Mouse (Mus musculus): ENCODE measurements around the gene Smarcc1. TPM values are rescaled to one million over a fixed set of nuclear protein-coding genes. Genes with fewer than 3 reads are reported as not detected.
"Not testable (repeated sequence)": the region's sequence is repeated elsewhere in the genome, so short reads cannot be mapped to it uniquely, and the experiment has no call there.

Gene Smarcc1
- 26.4 and 29.2 TPM in 2 replicates for polyA plus RNA-seq (2015; fragmentation: Nextera tagmentation; extraction: Ambion mirVana)

DNA sequence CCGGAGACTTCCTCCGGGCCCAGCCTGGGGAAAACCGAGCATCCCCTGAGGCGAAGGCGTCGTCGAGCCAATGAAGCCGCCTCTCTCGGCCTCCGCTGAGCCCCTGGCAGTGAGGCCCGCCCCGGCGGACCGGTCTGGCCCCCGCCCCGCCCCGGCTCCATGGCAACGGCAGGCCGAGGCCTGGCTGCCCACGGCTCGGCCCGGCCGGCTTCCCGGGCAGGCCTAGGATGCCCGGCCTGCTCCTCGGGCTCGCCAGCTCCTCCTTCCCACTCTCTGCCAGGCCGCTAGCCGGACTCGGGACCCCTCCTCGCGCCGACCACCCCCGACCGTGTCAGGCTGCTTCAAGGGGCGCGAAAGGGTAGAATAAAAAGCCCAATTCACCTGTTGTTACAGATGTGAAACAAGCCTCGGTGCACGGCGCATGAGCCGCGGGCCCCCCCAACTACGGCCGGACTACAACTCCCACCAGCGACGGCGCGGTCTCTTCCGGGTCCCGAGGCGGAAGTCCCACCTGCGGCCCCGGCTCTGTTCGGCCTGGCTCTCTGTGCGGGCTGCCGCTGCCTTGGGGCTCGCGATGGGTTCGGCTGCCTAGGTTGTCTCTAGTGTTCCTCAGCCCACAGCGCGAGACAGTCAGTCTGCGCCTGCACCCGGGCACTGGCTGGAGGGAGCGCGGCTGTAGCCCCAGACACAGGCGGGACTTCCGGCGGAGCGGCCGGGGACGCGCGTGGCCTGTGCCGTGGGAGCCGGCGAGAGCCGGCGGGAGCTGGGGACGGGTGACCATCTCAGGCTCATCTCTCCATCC lies at the start of gene Smarcc1:
Smarcc1 (plus strand) TSS at position 732 of the 802 bp plus-strand sequence.
- H3K4me2 ChIP-seq (replicated peaks; ENCODE audit: low read depth, low read length), result peak within 1 kb of the TSS; percentile 78
- peaks cover 6% of the 10 kb centered on the region; the same call in 1 of the 2 replicates for H3K4me1 ChIP-seq (ENCODE audit: insufficient read depth, low read depth, low read length)
- peak within 1 kb of the TSS; percentile 82 for H3K9ac ChIP-seq (replicated peaks; ENCODE audit: low read depth)
- H3K4me3 ChIP-seq (ENCODE audit: low read depth, low read length), result peak within 1 kb of the TSS; percentile 87
- DNase-seq (ENCODE audit: low spot score), result peak; percentile 92
- H3K36me3 ChIP-seq (ENCODE audit: insufficient read depth, low read length), result peaks cover 6% of the 10 kb centered on the region; the same call in 1 of the 2 replicates
- H3K27ac ChIP-seq (ENCODE audit: low read length), result peak within 1 kb of the TSS; percentile 92
- H3K27me3 ChIP-seq (replicated peaks; ENCODE audit: insufficient read depth, low read length), result no peaks in the 10 kb centered on the region
- 1% methylated on average over 75 of the region's 79 CpGs for WGBS
- ATAC-seq, result peak; percentile 98
- no peak for TF ChIP-seq EP300 (IDR thresholded peaks at IDR 0.05)
- 0 out of 2 replicates have a peak, but pooled peaks have one; percentile 1 for TF ChIP-seq CTCF (IDR thresholded peaks at IDR 0.05)
- no peaks in the 10 kb centered on the region for H3K9me3 ChIP-seq (ENCODE audit: low read length)

DNA sequence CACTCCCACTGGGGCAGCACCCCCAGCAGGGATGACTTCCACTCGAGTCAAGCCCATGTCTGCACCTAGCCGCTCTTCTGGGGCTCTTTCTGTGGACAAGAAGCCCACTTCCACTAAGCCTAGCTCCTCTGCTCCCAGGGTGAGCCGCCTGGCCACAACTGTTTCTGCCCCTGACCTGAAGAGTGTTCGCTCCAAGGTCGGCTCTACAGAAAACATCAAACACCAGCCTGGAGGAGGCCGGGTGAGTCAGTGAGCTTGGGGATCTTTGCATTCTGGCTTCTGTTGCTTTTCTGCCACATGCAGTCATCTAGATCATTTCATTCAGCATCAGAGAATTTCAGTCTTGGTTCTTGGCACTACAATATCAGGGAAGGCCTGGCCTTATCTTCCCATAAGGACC lies 48.8 kb upstream of the Smarcc1 start:
- H3K9me3 ChIP-seq (ENCODE audit: low read length), result no peaks in the 10 kb centered on the region
- no peak overlapping the region for H3K27ac ChIP-seq (ENCODE audit: low read length)
- H3K27me3 ChIP-seq (replicated peaks; ENCODE audit: insufficient read depth, low read length), result no peaks in the 10 kb centered on the region
- peaks cover 13% of the 10 kb centered on the region for H3K36me3 ChIP-seq (ENCODE audit: insufficient read depth, low read length)
- TF ChIP-seq CTCF (IDR thresholded peaks at IDR 0.05) (no peak), EP300 (IDR thresholded peaks at IDR 0.05) (no peak)
- no peak overlapping the region for H3K4me3 ChIP-seq (ENCODE audit: low read depth, low read length)
- no peak overlapping the region for H3K9ac ChIP-seq (replicated peaks; ENCODE audit: low read depth)
- ATAC-seq, result no peak
- no peaks in the 10 kb centered on the region for H3K4me1 ChIP-seq (ENCODE audit: insufficient read depth, low read depth, low read length)
- 87% methylated on average over 6 of the region's 6 CpGs for WGBS
- H3K4me2 ChIP-seq (replicated peaks; ENCODE audit: low read depth, low read length), result no peak overlapping the region
- no peak for DNase-seq (ENCODE audit: low spot score)

DNA sequence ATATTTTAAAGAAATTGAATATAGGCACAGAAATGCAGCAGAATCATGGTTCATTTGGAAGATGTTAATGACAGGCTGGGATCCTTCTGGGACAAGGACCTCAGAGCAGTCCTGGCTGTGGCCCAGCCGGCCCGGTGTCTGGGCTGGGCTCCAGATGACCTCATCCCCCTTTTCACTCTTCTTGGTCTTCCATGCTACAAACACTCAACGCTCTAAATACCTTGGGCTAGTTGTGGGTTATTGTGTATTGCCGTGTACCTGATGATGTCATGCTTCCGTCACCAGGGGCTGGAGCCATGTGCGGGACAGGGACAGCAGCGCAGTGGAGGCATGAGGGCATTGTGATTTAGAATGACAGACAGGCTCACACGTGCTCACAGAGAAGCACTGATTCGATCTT lies 47.1 kb upstream of the Smarcc1 start:
- no peak overlapping the region for H3K4me2 ChIP-seq (replicated peaks; ENCODE audit: low read depth, low read length)
- H3K9ac ChIP-seq (replicated peaks; ENCODE audit: low read depth), result no peak overlapping the region
- peak; percentile 62 for ATAC-seq
- TF ChIP-seq CTCF (IDR thresholded peaks at IDR 0.05) (no peak), EP300 (IDR thresholded peaks at IDR 0.05) (no peak)
- H3K36me3 ChIP-seq (ENCODE audit: insufficient read depth, low read length), result peaks cover 8% of the 10 kb centered on the region
- DNase-seq (ENCODE audit: low spot score), result peak; percentile 11
- H3K4me3 ChIP-seq (ENCODE audit: low read depth, low read length), result no peak overlapping the region
- no peaks in the 10 kb centered on the region for H3K27me3 ChIP-seq (replicated peaks; ENCODE audit: insufficient read depth, low read length)
- H3K4me1 ChIP-seq (ENCODE audit: insufficient read depth, low read depth, low read length), result no peaks in the 10 kb centered on the region
- no peaks in the 10 kb centered on the region for H3K9me3 ChIP-seq (ENCODE audit: low read length)
- H3K27ac ChIP-seq (ENCODE audit: low read length), result no peak overlapping the region
- 56% methylated on average over 9 of the region's 9 CpGs for whole genome bisulfite sequencing

DNA sequence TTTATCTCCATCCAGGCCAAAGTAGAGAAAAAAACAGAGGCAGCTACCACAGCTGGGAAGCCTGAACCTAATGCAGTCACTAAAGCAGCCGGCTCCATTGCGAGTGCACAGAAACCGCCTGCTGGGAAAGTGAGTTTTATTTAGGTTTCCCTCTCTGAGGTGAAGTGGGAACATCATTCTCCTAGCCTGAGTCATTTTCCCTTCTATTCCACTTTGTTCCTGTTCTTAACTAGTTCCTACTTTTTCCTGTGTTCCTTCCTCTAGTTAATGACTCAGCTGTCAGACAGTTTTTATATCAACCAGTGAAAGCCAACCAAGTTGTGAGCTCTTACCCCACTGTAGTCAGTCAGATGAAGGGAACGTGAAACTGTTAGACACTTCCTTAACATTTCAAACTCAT lies 46.5 kb upstream of the Smarcc1 start:
- Histone ChIP-seq H3K4me3 (ENCODE audit: low read depth, low read length) (no peak overlapping the region), H3K4me1 (ENCODE audit: insufficient read depth, low read depth, low read length) (no peaks in the 10 kb centered on the region), H3K36me3 (ENCODE audit: insufficient read depth, low read length) (peaks cover 8% of the 10 kb centered on the region), H3K9ac (replicated peaks; ENCODE audit: low read depth) (no peak overlapping the region), H3K9me3 (ENCODE audit: low read length) (no peaks in the 10 kb centered on the region), H3K27ac (ENCODE audit: low read length) (no peak overlapping the region), H3K27me3 (replicated peaks; ENCODE audit: insufficient read depth, low read length) (no peaks in the 10 kb centered on the region), H3K4me2 (replicated peaks; ENCODE audit: low read depth, low read length) (no peak overlapping the region)
- 76% methylated on average over 4 of the region's 4 CpGs for WGBS
- ATAC-seq, result no peak
- TF ChIP-seq CTCF (IDR thresholded peaks at IDR 0.05) (no peak), EP300 (IDR thresholded peaks at IDR 0.05) (no peak)
- DNase-seq (ENCODE audit: low spot score), result no peak

DNA sequence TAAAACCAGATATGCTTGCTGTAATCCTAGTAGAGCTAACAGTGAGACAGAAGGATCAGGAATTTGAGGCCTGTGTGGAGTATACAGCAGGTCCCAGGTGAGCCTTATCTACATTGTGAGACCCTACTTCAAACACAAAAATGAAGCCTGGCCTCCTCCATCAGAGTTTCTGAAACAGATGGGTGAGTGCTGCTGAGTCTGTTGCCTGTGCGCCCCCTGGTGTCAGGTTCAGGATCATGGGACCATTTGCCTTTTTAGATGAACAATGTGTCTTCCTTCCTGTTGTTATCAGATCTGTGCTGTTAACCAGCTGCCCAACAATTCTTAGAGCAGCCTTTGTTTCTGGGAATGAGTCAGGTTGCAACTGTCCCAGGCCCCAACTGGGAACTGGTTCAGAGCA lies 45.7 kb upstream of the Smarcc1 start:
- Histone ChIP-seq H3K27ac (ENCODE audit: low read length) (no peak overlapping the region), H3K4me3 (ENCODE audit: low read depth, low read length) (no peak overlapping the region), H3K9ac (replicated peaks; ENCODE audit: low read depth) (no peak overlapping the region), H3K9me3 (ENCODE audit: low read length) (no peaks in the 10 kb centered on the region), H3K4me2 (replicated peaks; ENCODE audit: low read depth, low read length) (no peak overlapping the region), H3K4me1 (ENCODE audit: insufficient read depth, low read depth, low read length) (no peaks in the 10 kb centered on the region), H3K36me3 (ENCODE audit: insufficient read depth, low read length) (peaks cover 8% of the 10 kb centered on the region; the same call in 1 of the 2 replicates), H3K27me3 (replicated peaks; ENCODE audit: insufficient read depth, low read length) (no peaks in the 10 kb centered on the region)
- TF ChIP-seq CTCF (IDR thresholded peaks at IDR 0.05), result peak; percentile 89
- no peak for TF ChIP-seq EP300 (IDR thresholded peaks at IDR 0.05)
- ATAC-seq, result peak; percentile 49
- peak; percentile 72 for DNase-seq (ENCODE audit: low spot score)
- WGBS, result 4% methylated on average over 1 of the region's 1 CpGs

DNA sequence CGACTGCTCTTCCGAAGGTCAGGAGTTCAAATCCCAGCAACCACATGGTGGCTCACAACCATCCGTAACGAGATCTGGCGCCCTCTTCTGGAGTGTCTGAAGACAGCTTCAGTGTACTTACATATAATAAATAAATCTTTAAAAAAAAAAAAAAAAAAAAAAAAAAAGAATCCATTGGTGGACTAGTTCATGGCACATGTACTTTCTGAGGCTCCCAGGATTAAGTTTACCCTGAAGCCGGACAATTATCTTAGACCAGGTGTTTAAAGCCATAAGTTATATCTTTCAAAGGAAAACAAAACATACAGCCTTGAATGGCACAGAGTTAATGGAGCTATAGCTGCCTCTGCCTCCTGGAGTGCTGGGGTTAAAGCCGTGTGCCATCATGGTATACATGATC lies 41.0 kb upstream of the Smarcc1 start:
- H3K9ac ChIP-seq (replicated peaks; ENCODE audit: low read depth); H3K4me2 ChIP-seq (replicated peaks; ENCODE audit: low read depth, low read length); ATAC-seq; H3K9me3 ChIP-seq (ENCODE audit: low read length); H3K27ac ChIP-seq (ENCODE audit: low read length); DNase-seq (ENCODE audit: low spot score); H3K27me3 ChIP-seq (replicated peaks; ENCODE audit: insufficient read depth, low read length); H3K4me3 ChIP-seq (ENCODE audit: low read depth, low read length); H3K4me1 ChIP-seq (ENCODE audit: insufficient read depth, low read depth, low read length): not testable (repeated sequence)
- H3K36me3 ChIP-seq (ENCODE audit: insufficient read depth, low read length), result peaks cover 24% of the 10 kb centered on the region
- 82% methylated on average over 4 of the region's 7 CpGs for WGBS

Data from lung, postnatal 0 days (tissue).